Mouse (Mus musculus): Measurements from ENCODE around the gene Ercc1.

Gene Ercc1

GRCm38 (mm10) chr7:19309278-19309883, 35.2 kb upstream of the Ercc1 start:
- no peak for DNase-seq (ENCODE audit: low spot score)

GRCm38 (mm10) chr7:19309884-19310641, 34.5 kb upstream of the Ercc1 start, which contains the start of gene Fosb:
TSS of gene Fosb (minus strand) at chr7:19310051.
- peak; percentile 92 for DNase-seq (ENCODE audit: low spot score)

- no peak for DNase-seq (ENCODE audit: low spot score)
Observed at GRCm38 (mm10) chr7:19311991-19312390, 32.6 kb upstream of the Ercc1 start.

- no peak for DNase-seq (ENCODE audit: low spot score)
Observed at GRCm38 (mm10) chr7:19314033-19314432, 30.5 kb upstream of the Ercc1 start.

- no peak for DNase-seq (ENCODE audit: low spot score)
Observed at GRCm38 (mm10) chr7:19316451-19317161, 28.0 kb upstream of the Ercc1 start.

GRCm38 (mm10) chr7:19318201-19318600, 26.4 kb upstream of the Ercc1 start:
- DNase-seq (ENCODE audit: low spot score) = no peak

GRCm38 (mm10) chr7:19318676-19319075, 25.9 kb upstream of the Ercc1 start:
- DNase-seq (ENCODE audit: low spot score) = no peak

GRCm38 (mm10) chr7:19319458-19319857, 25.1 kb upstream of the Ercc1 start:
- no peak for DNase-seq (ENCODE audit: low spot score)

- peak; percentile 95 for DNase-seq (ENCODE audit: low spot score)
Observed at GRCm38 (mm10) chr7:19319906-19320305, 24.7 kb upstream of the Ercc1 start.

- no peak for DNase-seq (ENCODE audit: low spot score)
Observed at GRCm38 (mm10) chr7:19320637-19321036, 23.9 kb upstream of the Ercc1 start.

GRCm38 (mm10) chr7:19321464-19321863, 23.1 kb upstream of the Ercc1 start:
- DNase-seq (ENCODE audit: low spot score) = no peak

- DNase-seq (ENCODE audit: low spot score) = no peak
Observed at GRCm38 (mm10) chr7:19322489-19322888, 22.1 kb upstream of the Ercc1 start.

- DNase-seq (ENCODE audit: low spot score) = no peak
Observed at GRCm38 (mm10) chr7:19324221-19324620, 20.4 kb upstream of the Ercc1 start.

GRCm38 (mm10) chr7:19325262-19326199, 19.0 kb upstream of the Ercc1 start:
- DNase-seq (ENCODE audit: low spot score) = no peak

- DNase-seq (ENCODE audit: low spot score) = peak; percentile 84
Observed at GRCm38 (mm10) chr7:19326359-19326758, 18.2 kb upstream of the Ercc1 start.

GRCm38 (mm10) chr7:19327128-19327527, 17.4 kb upstream of the Ercc1 start:
- DNase-seq (ENCODE audit: low spot score) = peak; percentile 73

GRCm38 (mm10) chr7:19327782-19328181, 16.8 kb upstream of the Ercc1 start:
- DNase-seq (ENCODE audit: low spot score) = no peak

GRCm38 (mm10) chr7:19328425-19328824, 16.2 kb upstream of the Ercc1 start:
- DNase-seq (ENCODE audit: low spot score) = no peak

GRCm38 (mm10) chr7:19331910-19332309, 12.7 kb upstream of the Ercc1 start:
- no peak for DNase-seq (ENCODE audit: low spot score)

- DNase-seq (ENCODE audit: low spot score) = peak; percentile 69
Observed at GRCm38 (mm10) chr7:19332709-19333352, 11.7 kb upstream of the Ercc1 start.

- DNase-seq (ENCODE audit: low spot score) = no peak
Observed at GRCm38 (mm10) chr7:19335583-19335982, 9.0 kb upstream of the Ercc1 start.

Measured in ovary, postnatal 36 days (tissue).